Mouse (Mus musculus) adrenal gland, postnatal 14 days (tissue): ENCODE results near the gene Trim59. TPM values are rescaled to one million over a fixed set of nuclear protein-coding genes. Genes with fewer than 3 reads are reported as not detected.
A peak's percentile ranks its signal among the peaks of the same experiment; 100 is the strongest.

Experiments used
- DNase-seq: peaks from one replicate; pipeline ENCODE4 v3.0.0; 2021; ENCODE audit warnings: mixed read lengths
- microRNA-seq, 2 experiments: library from miRNA; unstranded; fragments of <30 nt; microRNA quantifications; one replicate each; pipeline ENCODE4 v1.2.0; 2021
- total RNA-seq: library from RNA; stranded (reverse); gene quantifications from 2 replicates; pipeline ENCODE4 v1.2.3, GENCODE M21; 2021

The Trim59 gene
- total RNA-seq, 1 experiment from 2014 or later: 17.8 TPM

- DNase-seq: peak; percentile 80
Measured at GRCm38 (mm10) chr3:69005338-69006245, 39.0 kb downstream of the Trim59 start.

- peak; percentile 98 for DNase-seq
Measured at GRCm38 (mm10) chr3:69004437-69005337, 39.9 kb downstream of the Trim59 start, which contains the start of the genes Ift80 and Smc4. Gene Ift80 (minus strand): TSS chr3:69004570. Gene Smc4 (plus strand): TSS chr3:69004738.

GRCm38 (mm10) chr3:69004055-69004436 is 40.5 kb downstream of the Trim59 start:
- no peak for DNase-seq

GRCm38 (mm10) chr3:69002781-69003180 is 41.8 kb downstream of the Trim59 start:
- DNase-seq: no peak

- DNase-seq: no peak
Measured at GRCm38 (mm10) chr3:68986550-68986949, 58.0 kb downstream of the Trim59 start.

Small RNA genes lying within 50 kb of the gene (microRNA-seq; reads per million reads assigned to microRNA genes)
- 1,358 to 2,447 reads per million in 2 experiments for gene Mir15b
- 576 to 860 reads per million in 2 experiments for gene Mir16-2

Other genes starting within 250 kb of the Trim59 start
- 0.19 and 0.68 TPM in 2 replicates for gene 1110032F04Rik, start 175.2 kb downstream of the Trim59 start, total RNA-seq
- 23.2 and 25.6 TPM in 2 replicates for gene Ift80, start 40.2 kb downstream of the Trim59 start, total RNA-seq
- 46.1 and 52.4 TPM in 2 replicates for gene Smc4, start 40.0 kb downstream of the Trim59 start, total RNA-seq
- 66.8 and 69.3 TPM in 2 replicates for gene Kpna4, start 82.4 kb upstream of the Trim59 start, total RNA-seq
- not detected in 2 replicates for gene Arl14, start 177.7 kb upstream of the Trim59 start, total RNA-seq